Mouse (Mus musculus): ENCODE measurements around the gene Neu3.
A peak's percentile ranks its signal among the peaks of the same experiment; 100 is the strongest.

The Neu3 gene

GRCm38 (mm10) chr7:99828083-99828570 is at the start of gene Neu3:
TSS of gene Neu3 (minus strand) at chr7:99828417.
- peak; percentile 95 for DNase-seq

- DNase-seq = peak; percentile 91
Observed at GRCm38 (mm10) chr7:99876345-99876744, 48.1 kb upstream of the Neu3 start.

DNA sequence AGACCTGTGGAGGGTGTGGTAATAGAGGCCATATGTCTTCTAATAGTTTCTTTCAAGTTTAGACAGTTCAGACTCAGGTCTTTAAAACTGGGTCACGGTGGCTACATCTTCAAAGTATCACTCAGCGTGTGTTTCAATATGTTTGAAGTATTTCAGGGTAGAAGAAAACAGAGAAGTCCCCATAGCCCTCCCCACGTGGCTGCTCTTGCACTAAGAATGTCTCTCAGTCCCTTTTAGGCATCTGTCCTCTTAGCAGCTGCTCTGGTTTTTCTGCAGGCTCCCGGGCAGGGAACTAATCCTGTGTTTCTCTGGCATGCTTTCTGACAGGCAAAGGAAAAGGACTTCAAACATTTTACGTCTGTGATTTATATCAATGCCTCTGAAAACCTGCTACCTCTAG is 47.7 kb upstream of the Neu3 start:
- DNase-seq = no peak

DNA sequence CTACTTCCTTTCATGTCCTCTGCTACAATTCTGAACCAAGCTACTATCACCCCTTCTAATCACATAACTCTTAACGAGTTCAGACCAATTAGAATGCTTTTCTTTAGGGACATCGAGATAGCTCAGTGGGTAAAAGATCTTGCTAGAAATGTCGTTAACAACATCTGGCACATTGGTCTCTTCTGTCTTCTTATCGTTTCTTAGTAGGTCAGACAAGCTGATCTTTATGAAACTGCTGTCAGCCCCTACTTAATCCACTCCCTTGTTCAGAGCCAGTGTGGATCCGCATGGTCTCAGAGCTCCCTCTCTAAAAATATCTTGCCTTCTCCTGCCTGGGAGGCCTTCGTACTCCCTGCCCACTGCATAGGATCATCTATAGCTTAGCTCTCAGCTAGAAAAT is 45.7 kb upstream of the Neu3 start:
- no peak for DNase-seq

- DNase-seq = no peak
Observed at GRCm38 (mm10) chr7:99869296-99869695, 41.1 kb upstream of the Neu3 start.

DNA sequence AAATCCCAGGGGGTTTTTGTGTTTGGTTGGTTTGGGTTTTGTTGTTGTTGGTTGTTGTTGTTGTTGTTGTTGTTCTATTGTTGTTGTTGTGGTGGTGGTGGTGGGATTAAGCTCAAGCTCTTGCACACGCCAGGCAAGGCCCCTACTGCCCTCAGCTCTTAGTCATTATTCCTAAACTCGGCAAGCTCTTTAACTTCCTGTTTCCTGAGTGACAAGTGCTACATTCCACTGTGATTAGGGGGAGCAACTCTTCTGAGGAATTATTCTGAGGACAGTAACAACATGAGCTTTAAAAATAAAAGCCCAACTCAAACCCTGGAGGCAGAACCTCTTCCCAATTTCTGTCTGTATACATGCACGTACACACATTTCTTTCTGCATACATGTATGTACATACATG is 37.0 kb upstream of the Neu3 start:
- DNase-seq = no peak

GRCm38 (mm10) chr7:99864241-99865028 is 36.2 kb upstream of the Neu3 start:
- no peak for DNase-seq

DNA sequence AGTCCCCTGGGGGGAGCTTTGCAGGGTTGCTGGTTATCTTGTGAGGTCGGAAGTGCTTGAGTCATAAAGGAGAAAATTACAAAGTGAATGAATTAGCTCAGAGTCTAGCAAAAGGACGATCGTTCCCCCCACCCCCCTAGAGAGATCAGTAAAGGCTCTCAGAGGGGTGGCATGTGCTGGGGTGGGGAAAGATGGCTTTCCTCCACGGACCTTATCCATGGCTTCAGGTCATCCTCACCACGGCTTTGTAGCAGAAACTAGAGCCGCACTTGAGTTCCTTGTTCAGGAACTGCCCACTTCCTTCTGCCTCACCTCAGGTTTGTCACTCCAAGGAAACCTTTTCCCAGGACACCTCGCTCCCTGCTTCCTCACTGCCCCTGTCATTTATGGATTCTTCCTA is 35.1 kb upstream of the Neu3 start, which contains the start of gene Spcs2:
Gene Spcs2, minus strand, starts transcription at position 101 of the 400 bp plus-strand sequence.
- DNase-seq = no peak

DNA sequence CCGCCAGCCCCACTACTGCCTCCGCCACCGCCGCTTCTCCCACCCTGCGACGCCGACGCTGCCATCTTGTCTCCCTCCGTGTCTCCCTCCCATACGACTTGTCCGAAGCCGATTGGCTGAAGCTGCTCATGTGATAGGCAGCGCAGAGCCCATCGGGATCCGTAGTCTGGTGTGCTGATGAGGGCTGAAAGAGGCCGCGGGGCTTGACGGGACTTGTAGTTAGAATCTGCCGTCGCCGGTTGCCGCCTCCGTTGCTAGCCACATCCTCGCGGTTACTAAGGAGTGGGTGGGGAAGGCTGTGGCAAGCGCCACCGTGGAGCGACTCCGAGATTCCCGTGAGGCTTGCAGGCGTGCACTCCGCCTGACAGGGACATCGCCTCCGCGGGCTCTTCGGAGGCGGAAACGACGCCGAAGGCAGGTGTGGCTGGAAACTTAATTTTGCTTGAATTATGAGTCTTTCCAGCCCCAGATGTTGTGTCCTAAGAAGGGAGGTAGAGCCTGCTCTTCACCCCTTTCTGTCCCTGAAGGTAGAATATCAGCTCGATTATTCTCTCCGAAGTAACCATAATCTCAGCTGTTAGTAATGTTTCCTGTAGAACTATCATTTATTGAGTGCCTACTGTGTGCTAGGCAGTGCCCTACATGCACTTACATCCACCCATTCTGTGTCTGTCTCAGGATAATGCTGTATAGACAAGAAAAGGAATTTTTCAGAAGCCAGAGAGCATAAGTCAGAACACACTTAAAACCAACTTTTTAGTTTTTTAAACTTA is 30.8 kb upstream of the Neu3 start, which contains the start of gene Xrra1:
Gene Xrra1, plus strand, starts transcription at position 304 of the 773 bp plus-strand sequence.
- DNase-seq = peak; percentile 95

- DNase-seq = no peak
Observed at GRCm38 (mm10) chr7:99858175-99858812, 30.1 kb upstream of the Neu3 start.

GRCm38 (mm10) chr7:99856266-99856861 is 28.1 kb upstream of the Neu3 start:
- no peak for DNase-seq

GRCm38 (mm10) chr7:99854311-99854710 is 26.1 kb upstream of the Neu3 start:
- no peak for DNase-seq

GRCm38 (mm10) chr7:99853350-99853749 is 25.1 kb upstream of the Neu3 start:
- no peak for DNase-seq

- no peak for DNase-seq
Observed at GRCm38 (mm10) chr7:99851618-99852017, 23.4 kb upstream of the Neu3 start.

GRCm38 (mm10) chr7:99851121-99851520 is 22.9 kb upstream of the Neu3 start:
- no peak for DNase-seq

- no peak for DNase-seq
Observed at GRCm38 (mm10) chr7:99850534-99850933, 22.3 kb upstream of the Neu3 start.

DNA sequence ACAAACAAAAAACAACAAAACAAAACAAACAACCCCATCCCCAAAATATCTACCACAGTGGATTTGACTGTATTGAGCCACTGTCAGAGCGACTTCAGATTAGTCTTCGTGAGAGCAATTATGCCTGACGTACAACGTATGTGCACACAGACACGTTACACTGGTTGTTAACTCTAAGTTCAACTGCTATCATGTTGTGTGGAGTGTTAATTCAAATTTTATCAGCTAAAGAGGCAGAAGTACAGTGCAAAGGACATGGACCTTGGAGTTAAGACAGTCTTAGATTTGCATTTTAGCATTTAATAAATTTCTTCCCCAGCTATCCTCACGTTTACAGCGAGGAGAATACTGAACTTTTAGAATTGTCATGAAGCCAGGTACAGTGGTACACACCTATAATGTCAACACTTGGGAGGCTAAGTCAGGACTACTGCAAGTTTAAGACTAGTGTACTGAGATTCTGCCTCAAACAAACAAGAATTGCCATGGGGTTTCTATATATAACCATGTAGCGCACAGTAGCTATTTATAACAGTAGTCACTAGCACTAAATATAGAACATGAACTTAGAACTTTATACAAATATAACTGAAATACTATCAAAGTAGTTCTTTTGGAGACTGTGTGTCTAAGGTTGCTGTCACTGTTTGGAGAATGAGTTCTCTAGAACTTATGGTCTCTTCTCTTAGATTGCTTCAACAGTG is 17.5 kb upstream of the Neu3 start:
- DNase-seq = no peak

DNA sequence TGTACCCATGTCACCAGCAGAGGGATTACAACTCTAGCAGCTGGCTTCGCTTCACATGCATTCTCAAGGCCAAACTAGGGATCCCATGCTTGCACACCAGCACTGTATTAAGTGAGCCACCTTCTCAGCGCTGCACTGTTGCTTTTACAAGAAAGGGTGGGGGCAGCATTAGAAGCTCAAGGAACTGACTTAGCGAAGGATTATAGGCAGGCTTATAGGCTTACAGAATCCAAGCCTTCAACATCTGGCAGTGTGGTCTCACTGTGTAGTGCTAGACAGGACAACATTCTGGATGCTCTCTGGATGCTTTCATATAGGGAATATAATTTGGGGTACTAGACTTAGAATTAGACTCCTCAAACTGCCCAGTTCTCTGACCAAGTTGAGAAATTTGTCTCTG is 10.0 kb upstream of the Neu3 start:
- DNase-seq = no peak

DNA sequence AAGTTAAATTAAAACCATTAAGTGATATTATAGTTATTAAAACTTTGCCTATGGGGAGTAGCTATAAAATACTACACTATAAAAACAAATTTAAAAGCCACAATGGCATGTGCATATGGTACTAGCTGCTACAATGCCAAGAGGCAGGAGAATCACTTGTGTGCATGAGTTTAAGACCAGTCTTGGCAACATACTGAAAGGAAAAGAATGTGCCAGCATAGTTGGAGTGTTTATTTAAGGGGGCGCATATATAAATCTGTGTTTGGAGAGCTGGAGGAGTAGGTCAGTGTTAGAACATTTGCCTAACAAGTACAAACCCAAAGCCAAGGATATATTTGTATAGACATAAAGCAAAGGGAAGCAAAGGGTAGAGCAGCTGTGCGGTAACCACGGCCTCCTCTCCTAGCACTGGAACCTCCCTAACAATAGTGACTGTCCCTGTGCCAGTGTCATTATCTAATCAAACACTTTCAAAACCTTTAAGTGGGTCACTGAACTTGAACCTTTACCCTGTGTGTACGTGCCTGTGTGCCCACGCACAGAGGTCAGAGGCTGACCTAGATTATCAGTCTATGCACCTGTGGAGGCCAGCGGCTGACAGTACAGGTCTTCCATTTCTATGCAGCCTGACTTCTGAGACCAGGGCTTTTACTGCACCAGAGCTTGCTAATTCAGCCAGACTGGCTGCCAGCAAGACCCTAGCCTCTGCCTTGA is 9.3 kb upstream of the Neu3 start:
- DNase-seq = no peak

GRCm38 (mm10) chr7:99836781-99837180 is 8.6 kb upstream of the Neu3 start:
- peak; percentile 30 for DNase-seq

DNA sequence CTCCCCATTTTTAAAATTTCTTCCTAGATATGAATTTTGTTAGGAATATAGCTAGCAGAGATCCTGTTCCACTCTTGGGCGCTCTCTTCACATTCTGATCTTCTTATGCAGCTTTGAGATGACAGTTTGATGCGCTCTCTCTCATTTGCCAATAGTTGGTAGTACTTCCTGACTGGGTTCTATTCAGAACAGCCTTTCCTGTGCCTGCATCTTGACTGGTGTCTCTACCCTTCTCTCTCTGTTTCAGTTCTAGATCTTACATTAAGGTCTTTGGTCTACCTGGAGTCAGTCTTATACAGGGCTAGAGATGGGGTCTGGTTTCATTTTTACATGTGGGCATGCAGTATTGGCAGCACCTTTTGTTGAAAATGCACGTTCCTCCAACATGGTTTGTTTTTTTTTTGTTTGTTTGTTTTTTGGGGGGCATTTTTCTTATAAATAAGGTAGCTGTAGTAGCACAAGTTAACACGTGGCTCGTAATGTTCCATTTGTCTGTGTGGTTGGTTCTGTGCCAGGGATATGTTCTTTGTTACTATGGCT is 6.2 kb upstream of the Neu3 start:
- no peak for DNase-seq
